Mouse (Mus musculus) gonadal fat pad, adult 2 months (tissue): ENCODE data around the gene Kmt2d. TPM values are rescaled to one million over a fixed set of nuclear protein-coding genes. Genes with fewer than 3 reads are reported as not detected.
"Not testable (repeated sequence)": the region's sequence is repeated elsewhere in the genome, so short reads cannot be mapped to it uniquely, and the experiment has no call there.

Source experiments
- DNase-seq: peaks from one replicate; pipeline ENCODE4 v3.0.0-alpha.2; 2012; ENCODE audit warnings: low read depth
- polyA plus RNA-seq: library from polyadenylated mRNA; depleted of rRNA; stranded (reverse); fragments of >200 nt; gene quantifications from 2 replicates; pipeline ENCODE4 v1.2.3, GENCODE M21; 2012

Kmt2d gene
- polyA plus RNA-seq, 1 experiment, result 14.9 TPM

DNA sequence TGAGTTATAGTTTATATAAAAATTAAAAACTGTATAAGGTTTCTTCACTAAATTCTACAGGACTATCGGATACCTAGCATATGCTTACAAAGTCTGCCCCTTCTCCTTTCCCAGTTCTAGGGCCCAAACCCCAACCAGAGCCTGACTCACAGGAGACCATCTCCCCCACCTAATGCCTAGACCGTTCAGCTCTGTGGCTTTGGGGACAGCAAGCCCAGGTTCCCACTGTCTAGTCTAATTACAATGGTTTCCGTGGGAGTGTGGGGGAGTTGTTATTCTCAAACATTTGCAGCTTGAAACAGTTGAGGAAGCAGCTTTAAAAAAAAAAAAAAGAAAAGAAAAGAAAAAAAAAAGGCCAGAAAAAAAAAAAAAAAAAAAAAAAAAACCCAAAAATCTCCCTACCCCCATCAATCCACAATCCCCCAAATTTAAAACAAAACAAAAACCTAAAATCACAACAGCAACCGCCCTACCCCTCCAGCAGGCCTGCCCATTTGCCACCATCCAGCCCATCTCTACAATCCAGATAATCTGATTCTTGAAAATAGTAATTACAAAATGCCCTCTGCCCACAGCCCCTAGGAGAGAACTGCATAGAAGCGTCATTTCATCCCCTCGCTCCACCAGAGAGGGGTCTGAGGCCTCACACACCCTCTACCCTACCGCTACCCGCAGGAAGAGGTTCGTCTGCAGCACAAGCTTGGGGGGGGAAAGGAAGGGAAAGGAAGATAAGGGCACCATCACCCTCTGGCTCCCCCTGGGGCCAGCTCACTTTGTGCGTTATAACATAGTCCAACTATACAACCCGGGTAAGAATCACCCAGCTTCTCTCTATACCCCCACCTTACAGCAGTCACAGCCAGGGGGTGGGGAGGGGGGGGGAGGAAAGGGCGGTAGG is 38.6 kb downstream of the Kmt2d start:
- DNase-seq, result no peak

DNA sequence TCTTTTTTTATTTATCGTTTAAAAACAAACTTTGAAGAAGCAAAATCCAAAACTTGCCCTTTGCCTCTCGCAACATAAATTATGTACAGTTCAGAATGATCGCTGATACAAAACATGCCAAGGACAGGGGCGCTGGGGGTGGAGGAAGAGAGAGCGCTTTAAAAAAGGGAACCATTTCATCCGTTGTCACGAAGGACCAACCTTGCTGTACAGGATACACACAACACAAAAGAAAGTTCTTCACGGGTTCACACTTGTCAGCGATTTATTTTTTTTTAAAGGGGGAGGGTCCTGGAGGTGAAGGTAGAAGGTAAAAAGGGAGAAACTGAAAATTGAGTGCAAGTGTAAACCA is 39.3 kb downstream of the Kmt2d start:
- DNase-seq, result no peak

DNA sequence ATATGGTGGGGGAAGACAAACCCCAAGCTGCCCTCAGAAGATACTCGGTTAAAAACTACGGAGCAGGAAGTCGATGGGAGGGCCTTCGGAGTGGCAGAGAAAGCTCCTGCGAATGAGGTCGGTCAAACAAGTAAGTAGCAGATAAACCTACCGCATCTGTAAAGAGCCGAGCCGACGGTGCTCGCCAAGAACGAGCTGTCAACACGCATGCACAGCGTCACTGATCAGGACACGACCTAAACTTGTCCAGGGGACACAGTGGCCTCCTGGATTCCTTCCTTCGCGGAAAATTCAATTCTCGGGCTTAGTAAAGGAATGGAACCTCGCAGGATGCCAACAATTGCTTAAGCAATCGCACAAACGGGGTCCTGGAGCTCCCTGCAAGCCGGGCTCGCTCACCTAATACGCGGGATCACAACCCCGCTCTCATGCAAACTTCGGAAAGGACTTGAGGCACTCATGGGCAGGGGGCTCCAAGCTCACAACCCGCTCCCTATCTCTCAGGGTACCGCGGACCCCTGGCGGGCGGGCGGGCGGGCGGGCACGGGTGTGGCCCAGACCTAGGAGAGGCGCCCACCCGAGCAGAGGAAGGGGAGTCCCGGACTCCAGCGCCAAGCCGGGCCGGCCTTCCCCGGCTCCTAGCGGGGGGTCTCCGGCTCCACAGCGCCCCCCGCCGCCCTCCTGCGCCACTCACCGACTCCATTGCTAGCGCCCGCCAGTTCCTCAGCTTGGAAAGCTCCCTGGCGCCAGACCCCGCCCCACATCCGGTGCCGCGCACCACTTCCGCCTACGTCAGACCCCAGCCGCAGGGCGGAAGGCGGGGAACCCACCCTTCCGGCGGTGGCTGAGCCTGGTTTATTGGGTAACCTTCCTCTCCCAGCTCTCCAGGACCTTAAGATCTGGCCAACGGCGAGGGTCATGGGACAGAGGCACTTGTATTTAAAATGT is 40.0 kb downstream of the Kmt2d start, which contains the start of gene Prkag1:
Gene Prkag1 (minus strand): TSS at position 786 of the 948 bp plus-strand sequence.
- peak; percentile 40 for DNase-seq

DNA sequence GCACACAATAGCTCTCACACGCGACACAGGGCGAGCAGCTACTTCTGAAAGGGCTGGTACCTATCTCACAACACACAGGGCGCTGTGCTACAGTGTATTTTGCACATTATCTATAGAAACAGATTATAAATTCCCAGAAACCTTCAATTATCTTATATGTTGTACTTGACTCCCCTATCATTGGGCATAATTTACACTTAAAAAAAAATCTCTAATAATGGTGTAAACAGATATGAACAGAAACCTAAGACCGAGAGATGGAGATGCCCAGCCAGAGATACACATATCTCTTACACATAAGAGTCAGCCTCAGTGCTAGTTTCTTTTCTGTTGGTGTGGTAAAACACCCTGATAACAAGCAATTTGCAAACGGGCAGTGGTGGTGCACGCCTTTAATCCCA is 43.4 kb downstream of the Kmt2d start:
- DNase-seq, result no peak

DNA sequence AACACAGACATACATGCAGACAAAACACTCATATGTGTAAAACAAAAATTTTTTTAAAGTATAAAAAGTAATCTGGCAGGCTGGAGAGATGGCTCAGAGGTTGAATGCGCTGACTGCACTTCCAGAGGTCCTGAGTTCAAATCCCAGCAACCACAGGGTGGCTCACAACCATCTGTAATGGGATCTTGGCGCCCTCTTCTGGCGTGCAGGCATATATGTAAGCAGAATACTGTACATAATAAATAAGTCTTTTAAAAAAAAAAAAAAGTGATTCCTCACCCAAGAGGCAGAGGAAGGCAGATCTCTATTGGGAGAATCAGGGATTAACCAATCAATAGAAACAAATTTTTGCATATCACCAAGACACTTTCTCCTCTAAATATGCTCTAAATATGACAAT is 47.6 kb downstream of the Kmt2d start:
- no peak for DNase-seq

DNA sequence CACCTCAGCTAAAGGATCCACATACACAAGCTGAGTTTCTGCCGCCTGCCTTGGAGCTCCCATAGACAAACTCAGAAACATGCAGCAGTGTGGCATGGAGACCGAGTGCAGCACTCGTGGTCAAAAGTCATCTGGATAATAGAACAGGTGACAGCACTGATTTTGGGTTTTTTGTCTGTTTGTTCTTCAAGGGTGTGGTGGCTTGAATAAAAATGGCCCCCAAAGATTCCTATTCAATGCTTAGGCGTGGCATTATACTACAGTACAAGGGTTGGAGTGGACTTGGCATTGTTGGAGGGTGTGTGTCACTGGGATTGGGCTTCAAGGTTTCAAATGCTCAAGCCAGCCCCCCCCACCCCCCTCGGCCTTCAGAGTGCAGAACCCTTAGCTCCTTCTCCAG is 48.9 kb downstream of the Kmt2d start:
- DNase-seq, result no peak

DNA sequence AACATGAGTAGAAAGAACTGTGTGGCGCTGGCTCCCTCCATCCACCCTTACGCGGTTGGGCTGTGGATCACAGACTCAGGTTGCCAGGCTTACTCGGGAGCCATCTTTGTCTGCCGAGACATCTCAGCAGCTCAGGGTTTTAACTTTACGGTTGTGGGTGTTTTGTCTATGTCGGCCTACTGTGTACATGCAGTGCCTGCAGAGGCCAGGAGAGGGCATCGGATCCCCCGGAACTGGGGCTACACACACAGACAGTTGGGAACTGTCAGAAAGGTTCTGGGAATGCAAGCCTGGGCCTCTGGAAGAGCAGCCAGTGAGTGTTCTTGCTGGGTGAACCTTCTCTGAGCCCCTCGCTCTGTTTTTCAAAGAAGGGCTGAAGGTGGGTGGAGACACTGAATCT is 49.6 kb downstream of the Kmt2d start:
- DNase-seq, result no peak

DNA sequence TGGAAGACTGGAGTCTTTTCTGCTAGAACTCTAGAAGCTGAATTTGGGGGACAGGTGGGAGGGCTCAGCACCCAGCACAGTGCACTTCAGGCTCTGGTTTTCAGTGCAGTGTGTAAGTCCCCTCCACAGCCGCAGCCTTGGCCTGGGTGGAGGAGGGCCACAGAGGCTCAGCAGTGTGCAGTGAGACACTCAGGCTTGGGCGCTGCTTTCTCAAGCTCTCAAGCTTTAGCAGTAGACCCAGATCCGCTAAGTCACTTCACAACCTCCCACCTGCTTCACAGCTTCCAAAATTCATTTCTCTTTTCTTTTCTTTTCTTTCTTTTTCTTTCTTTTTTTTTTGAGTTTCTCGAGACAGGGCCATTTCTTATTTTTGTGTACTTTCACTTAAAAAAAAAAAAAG is 50.1 kb downstream of the Kmt2d start:
- no peak for DNase-seq

DNA sequence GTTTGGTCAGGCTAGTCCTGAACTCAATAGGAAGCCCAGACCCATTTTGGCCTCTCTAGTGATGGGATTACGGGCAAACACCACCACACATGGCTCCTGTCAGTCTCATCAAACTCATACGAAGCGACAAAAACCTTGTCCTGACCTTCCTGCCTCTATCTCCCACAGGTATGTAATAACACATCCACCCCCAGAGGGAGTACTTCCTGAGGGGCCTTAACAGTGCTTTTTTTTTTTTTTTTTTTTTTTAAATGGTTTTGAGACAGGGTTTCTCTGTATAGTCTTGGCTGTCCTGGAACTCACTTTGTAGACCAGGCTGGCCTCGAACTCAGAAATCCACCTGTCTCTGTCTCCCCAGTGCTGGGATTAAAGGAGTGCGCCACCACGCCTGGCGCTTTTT is 52.8 kb downstream of the Kmt2d start:
- DNase-seq, result no peak

DNA sequence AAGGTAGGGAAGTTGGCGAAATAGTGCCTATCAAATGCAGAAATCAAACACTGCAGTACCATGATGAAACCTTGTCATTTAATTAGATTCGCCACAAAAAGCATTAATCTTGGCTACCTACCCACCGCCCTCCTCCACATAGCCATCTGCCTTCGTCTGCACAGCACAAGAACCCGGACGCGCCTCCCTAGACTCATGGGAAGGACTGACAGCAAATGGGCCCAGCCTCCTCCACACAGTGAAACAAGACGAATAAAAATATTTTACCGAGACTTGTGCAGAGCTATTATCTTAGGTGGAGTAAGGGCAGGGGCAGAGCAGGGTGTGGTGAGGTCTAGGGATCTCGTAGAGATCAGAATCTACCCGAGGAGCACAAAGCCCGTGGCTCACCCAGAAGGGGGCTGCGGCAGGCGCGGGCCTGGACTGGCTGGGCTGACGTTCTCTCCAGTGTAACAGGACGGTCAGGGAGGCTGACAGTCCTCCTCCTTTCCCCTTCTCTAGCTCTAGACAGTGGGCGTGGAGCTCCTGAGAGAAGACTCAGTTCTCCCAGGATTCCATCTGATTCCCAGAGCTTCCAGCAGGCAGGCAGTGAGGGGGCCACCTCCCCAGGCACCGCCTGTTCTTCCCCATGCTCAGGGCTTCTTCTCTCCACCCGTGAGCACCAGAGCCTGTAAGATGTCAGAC is 58.1 kb downstream of the Kmt2d start:
- DNase-seq, result no peak

DNA sequence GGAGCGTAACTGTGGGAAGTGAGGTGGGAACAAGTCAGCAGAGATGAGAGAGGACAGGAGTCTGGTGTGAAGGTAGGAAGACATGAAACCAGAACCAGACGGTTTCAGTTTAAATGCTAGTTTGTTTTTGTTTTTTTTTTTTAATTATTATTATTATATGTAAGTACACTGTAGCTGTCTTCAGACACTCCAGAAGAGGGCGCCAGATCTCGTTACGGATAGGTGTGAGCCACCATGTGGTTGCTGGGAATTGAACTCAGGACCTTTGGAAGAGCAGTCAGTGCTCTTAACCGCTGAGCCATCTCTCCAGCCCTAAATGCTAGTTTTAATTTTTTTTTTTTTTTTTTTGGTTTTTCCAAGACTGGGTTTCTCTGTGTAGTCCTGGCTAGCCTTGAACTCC is 60.8 kb downstream of the Kmt2d start:
- not testable (repeated sequence) for DNase-seq

DNA sequence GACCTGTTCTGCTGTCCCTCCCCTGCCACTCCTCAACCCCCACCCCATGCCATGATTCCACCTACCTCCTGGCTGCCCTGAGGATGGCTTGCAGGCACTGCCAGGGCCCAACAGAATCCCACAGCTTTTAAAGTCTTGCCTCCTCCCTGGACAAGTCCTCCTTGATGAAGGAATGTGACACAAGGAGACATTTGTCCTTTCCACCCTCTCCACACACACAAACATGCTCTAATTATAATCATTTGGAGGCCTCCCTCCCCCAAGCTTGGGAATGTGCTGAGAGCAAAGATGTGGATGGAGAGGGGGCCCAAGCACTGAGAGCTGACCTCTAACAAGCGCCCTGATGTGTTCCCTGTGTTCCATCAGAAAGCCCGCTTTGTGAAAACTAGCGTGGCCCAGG is 61.6 kb downstream of the Kmt2d start, which contains the start of gene Ddn:
Gene Ddn (minus strand): TSS at position 101 of the 400 bp plus-strand sequence.
- no peak for DNase-seq

DNA sequence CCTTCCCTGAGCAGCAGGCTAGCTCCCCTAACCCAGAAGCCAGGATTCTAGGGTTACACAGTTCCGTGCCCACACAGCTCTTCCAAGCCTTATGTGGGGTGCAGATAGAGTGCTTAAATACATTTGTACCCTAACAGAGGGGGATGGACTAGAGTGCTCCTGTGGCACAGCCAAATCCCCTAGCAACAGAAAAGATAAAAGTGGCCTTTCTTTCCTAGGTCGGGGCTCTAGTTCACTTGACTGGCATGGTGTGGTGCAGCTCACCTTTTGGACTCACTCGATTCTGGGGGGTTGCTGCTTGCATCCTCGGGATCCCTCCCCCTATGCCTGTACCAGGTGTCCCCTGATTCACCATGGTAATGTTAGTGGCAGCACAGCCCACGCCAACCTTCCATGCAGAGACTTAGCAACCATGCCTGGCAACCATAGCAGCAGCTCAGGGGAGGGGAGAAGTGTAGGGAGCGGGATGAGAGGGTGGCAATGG is 62.3 kb downstream of the Kmt2d start:
- no peak for DNase-seq

DNA sequence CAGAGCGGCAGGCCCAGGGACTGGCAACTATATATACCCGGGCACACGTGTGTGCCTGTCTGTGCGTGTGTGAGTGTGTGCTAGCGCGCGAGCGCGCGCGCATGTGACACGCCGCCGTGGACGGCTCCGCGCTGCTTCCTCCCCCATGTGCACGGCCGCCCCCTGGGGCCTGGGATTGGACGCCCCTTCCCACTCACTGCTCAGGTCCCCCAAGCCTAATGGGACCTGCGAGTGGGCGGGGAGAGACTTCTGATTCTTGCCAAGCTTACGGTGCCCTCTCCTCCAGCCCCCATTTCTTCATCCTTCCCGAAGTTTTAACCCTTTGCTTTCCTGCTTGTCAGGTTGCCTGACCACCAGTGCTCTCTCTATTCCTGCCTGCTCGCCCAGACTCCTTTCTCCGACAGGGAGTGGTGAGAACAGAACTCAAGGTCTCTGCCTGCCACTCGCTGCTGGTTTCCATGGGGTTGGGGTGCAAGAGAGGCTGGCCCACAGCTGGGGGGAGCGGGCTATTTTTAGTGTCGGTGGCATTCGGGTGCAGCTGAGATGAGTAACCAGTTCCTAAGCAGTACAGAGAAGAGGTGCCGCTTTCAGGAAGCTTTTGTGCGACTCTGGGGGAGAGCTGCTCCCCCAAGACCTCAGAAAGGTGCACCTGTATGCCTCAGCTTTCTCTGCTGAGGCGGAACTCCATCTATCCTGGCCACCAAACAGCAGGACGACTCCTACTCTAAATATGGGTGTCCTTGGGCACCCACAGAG is 62.9 kb downstream of the Kmt2d start:
- DNase-seq, result no peak

DNA sequence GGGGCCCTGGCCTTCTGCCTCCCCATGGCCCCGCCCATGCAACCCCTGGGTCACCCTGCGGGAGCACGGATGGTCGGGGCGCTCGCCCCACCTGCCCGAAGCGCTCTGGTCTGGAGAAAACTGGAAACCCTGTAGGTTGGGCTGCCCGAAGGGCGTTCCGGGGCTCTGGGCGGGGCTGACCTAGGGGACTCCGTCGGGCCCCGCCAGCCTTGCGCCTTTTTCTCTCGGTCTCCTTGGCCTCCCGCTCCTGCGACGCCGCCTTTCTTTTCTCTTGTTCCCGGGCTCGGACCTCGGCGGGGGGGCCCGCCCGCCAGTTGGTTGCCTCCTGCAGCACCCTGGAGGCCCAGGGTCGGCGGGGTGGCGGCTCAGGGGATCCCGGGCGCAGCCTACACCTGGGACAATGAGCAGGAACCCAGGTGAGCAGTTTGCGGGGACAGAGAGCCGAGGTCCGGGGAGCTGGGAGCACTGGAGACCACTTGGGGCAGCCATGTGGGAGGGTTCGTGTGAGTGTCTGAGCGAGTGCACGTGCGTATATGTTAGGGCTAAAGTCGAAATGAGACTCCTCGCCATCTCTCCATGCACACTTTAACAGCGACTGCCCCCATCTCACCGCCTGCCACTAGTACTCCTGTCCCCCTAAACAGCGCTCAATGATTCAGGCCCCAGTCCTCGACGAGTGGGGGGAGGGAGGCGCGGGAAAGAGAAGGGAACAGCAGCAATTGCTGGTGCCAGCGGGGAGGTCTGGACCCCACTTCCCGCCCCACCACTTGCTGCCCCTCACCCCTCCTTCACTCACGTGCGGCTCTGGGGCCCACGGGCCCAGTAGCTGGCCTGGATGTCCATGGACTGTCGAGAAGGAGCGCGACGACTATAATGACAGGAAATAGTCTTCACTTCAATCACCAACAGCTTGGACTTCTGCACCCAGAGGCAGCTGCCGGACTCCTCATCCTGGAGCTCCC is 63.9 kb downstream of the Kmt2d start:
- no peak for DNase-seq

DNA sequence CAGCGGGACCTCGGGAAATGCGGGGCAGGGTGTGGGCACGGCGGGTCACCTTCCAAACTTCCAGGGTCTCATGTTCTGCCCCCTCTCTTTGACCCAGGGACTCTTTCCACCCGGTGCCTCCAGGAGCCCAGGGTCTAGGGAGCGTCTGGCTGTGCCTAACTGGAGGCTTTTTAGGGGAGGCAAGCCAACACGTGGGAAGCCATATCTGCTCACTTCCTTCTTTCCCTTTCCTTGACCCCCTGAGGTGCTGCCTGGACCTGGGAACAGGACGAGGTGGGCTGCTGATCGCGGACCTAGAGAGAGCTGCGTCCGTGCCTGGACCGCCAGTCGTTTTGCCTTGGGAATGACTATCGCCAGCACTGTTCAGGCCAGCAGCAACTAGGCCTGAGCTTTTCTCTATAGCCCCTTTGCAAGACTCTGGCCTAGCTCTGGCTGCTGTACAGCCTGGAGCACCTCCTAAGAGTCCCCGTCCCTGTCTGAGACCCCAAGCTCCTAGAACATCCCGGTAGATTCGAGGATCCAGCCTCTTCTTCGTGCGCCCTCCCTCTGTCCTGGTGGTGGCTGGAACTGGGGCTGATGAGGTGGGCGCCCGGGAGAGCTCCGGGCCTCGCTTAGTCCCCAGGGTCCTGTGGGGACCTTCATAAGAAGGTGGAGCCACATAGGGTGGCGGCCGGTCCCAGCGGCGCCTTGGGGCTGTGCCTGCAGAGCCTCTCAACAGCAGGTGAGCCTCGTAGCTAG is 64.8 kb downstream of the Kmt2d start:
- no peak for DNase-seq

DNA sequence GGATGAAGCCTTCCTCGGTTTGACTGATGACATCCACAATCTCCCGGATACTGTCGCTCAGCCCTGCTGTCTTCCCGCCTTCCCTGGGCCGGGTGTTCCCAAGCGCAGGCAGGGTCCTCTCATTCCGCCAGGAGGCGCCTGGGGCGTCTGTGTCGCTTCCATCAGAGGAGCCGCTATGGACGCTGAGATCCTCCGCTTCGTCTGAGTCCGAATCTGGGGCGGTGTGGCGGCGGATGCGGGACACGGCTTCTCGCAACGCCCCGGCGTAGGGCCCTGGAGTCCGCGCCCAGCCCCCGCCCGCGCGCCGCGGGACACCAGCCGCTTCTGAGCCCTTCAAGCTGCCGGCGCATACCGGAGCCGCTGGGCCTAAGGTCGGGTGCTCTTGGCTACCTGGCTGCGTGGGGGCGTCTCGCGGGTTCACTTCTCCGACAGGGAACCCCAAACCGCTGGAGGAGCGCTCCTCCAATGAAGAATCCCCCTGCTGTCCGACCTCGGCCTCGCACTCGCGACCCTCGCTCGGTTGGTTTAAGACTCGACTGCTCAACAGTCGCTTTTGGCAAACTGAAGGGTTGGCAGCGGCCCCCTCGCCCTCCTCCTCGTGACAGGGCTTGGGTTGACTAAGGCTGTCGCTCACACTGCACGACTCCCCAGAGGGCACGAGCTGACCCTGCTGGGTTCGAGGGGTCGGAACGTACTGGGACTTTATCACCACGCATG is 65.5 kb downstream of the Kmt2d start:
- DNase-seq, result no peak

DNA sequence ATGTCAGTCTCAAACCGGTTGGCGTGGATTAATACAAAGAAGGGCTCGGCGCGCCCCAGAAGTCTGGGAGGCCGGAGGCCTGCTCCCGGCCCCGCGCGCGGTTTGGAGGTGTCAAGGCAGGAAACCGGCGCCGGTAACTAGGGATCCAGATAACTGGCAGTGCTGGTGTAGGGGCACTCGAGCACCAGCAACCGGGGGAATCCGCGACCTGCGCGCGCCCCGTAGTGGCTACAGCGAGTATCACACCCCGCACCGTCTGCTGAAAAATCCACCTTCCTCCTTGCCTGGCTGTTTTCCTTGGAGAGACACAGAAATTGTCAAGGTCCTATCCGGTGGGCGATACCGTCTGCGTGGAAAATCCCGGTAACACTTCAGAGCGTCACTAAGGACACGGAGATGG is 67.0 kb downstream of the Kmt2d start:
- no peak for DNase-seq

DNA sequence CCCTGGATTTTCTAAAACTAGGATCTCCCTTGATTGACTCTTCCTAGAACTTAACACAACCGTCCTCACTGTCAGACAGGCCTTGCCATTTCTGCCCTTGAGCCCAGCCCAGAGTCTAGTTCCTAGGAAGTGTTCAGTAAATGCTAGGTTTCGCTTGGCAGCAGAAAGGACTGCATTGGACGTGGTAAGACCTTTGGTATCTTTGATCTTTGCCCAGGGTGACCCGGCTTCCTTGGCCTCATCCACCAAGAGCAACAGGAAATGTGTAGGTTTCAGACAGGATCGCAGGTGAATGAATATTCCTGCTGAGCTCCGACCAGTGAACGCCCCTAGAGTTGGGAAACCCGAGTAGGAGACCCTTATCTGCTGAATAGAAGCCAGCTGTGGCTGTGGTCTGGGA is 68.1 kb downstream of the Kmt2d start:
- no peak for DNase-seq
